Mouse (Mus musculus) layer of hippocampus, postnatal 36 days (tissue): ENCODE data around the gene Dusp23. TPM values are rescaled to one million over a fixed set of nuclear protein-coding genes. Genes with fewer than 3 reads are reported as not detected.

Experiments
- DNase-seq, 2 experiments: peaks; one replicate each; pipeline ENCODE4 v3.0.0; 2022
- total RNA-seq, 2 experiments: library from RNA; stranded (reverse); gene quantifications; 2 replicates each; pipeline ENCODE4 v1.2.3; 2021

The Dusp23 gene
- total RNA-seq: 1 to 10 TPM; 6.7 to 7.4 TPM

DNA sequence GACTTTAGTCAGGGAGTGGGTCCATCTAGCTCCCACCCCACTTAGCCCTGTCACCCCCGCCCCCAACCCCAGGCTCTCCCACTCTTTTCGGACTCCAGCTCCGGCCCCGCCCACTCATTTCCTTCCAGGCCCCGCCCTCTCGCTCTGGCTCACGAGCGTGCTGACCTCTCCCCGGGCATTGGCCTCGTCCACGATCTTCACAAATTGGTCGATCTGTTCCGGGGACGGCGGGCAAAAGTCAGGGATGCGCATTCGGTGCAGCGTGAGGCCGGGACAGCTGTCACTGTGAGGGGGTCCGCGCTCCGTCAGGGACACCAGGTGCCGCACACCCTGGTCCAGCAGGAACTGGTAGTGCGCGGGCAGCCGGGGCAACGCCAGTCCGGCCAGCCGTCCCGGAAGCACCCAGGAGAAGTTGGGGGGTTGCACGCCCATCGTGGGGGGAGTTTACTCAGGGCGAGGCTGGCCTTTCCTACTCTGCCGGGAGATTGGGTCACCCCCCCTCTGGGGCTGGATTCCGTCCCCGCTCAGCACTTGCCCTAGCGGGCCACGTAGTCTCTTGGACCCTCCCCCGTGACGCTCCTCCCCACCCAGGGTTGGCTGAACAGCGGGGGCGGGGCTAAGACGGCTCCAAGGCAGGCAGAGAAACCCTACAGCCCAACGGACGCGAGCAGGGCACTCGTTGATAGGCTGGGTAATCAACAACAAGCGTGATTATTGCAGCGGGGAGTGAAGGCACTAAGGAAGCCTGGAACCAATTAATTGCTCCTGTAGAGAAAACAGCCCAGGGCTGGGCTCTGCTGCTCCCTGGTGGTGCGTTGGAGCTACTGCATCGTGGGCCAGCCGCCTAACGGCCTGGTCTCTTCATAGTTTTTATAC is at the start of gene Dusp23:
Gene Dusp23 (minus strand): TSS at position 512 of the 876 bp plus-strand sequence.
- peak; percentile 93 to 94 for DNase-seq

DNA sequence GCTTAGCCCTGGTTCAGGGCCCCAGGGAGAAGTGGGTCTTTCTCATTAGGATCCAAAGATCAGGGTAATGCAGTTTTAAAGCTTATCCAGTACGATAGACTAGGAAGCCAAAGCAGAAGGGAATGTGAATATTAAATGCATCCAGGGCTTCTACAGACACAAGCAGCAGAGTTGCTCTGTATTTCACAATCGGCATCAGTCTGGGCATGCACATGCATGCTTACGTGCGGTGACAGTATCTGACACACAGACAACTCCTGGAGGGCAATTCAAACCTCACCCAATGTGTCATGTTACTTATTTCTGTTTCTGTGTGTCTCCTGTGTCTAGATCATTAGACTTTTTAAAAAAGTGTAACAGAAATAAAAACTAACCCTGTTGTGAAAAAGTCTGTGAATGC is 48.0 kb upstream of the Dusp23 start:
- no peak for DNase-seq

DNA sequence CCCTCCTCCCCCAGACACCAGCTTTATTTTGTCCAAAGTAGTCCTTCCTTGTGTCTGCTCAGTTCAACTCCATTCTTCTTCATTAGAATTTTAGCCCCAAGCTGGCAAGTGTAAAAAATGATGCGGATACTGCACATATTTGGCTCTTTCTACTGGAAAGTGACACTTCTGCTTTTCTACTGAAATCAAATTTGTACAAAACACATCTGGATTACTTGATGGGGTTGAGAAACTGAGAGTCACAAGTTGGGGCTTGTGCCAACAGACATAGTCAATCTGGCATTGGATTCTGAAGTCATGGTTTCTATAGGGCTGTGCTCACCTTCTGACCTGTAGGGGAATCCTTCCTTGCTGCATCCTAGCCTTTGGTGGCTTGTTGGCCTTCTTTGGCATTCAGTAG is 38.0 kb upstream of the Dusp23 start:
- DNase-seq: no peak

DNA sequence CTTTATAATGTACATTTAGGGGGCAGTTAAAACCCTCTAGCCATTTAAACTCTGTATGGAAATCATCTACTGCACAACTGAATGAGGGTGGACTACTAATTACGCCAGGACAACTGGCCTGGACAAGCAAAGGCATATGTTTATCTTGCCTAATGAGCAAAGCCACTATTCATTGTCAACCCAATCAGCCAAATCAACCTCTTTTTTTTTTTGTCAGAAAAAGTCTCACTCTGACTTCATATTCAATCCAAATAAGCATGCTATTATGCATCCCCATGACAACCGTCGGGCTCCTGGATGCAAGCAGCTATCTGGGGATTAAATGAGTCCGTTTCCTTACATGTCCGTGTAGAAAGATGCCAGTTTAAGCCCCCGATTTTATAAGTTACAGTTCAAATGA is 34.8 kb upstream of the Dusp23 start:
- DNase-seq: no peak

DNA sequence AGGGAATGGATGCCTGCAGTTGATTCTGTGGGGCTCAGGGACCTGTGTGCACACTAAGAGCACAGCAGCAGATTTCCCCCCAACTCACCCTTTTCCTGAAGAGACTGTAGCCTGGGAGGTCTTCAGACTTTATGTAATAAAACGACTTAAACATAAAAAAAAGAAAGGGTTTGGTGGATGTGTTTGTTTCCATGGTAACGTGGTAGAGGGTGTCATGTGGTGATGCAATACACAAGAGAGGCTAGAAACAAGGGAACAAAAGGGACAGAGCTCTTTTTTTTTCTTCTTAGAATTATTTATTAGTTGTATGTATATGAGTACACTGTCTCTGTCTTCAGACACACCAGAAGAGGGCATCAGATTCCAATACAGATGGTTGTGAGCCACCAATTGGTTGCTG is 32.7 kb upstream of the Dusp23 start:
- DNase-seq: no peak

DNA sequence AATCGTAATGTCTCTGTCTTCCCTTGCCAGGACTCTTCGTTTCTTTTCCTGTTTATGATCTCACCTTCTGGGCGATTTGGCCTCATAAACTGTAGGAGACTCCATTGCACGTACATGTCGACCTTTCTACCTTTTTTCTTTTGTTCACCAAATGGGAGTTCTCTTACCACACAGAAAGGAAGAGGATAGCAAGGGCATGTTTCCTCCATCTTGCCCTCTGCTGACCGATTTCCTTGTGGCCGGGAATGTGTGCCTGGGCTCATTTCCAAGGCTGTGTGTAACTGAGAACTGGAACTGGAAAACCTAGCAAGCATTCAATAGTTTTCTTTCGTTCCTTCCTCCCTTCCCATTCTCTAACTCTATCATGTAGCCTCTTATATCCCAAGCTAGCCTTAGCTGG is 26.9 kb upstream of the Dusp23 start:
- no peak for DNase-seq

DNA sequence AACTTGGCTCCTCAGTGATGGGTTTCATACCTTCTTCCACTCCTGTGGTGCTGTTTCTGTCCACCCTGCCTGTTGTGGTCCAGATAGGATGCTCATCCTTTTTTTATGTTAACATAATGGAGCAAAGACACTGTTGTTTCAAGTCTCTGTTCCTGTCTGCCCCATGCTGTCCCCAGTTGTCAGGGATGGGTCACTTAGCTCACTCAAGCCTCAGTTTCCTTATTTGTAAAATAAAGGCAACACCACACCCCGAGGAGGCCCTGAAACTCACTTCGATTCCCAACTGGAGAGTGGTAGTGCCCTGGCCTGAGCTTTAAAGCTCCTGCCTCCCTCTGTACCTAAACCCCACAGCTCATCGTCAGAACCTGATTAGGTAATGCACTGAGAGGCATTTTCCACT is 24.5 kb upstream of the Dusp23 start:
- DNase-seq: no peak

DNA sequence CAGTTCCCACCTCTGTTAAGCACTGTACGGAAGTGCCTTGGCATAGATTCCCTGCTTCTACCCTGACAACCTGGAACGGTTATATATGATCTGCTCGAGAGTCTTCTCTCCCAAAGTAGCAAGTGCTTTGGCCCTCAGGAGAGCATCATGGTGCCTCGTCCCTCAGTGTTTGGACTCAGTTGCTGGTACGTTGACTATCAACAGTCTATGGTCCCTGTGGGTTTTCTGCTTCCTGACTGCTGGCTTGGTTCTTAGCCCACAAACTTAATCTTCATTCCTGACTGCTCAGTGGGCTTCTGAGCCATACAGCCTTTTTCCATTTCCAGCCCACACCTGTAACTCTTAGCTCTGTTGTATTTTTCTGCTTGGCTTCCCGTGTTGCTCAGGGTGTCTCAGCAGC is 21.1 kb upstream of the Dusp23 start:
- no peak for DNase-seq

DNA sequence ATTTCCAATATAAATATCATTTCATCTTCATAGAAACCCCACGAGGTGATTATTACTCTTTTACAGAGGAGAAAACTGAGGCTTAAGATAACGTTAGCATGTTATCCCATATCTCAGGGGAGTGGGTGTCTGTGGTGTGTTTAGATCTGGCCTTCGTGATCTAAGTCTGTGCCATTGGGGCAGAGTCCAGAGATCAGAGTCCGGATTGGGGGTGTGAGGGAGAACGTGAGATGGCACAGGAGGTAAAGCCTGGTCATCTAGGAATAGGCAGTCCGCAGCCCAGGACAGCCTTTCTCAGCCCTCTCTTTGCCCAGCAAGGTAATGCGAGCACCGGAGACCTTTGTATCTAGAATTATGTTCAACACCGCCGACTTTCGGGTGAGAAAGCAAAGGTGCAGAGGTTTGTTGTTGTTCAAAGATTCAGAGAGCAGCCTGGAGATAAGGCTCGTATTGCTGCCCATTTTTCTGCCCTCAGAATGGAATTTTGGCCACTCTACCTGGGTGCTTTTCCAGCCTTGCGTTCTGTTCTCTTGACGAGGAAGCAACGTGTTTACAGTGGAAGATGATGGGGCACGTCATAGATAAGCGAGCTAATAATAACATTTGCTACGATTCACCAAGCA is 19.4 kb upstream of the Dusp23 start:
- no peak for DNase-seq

DNA sequence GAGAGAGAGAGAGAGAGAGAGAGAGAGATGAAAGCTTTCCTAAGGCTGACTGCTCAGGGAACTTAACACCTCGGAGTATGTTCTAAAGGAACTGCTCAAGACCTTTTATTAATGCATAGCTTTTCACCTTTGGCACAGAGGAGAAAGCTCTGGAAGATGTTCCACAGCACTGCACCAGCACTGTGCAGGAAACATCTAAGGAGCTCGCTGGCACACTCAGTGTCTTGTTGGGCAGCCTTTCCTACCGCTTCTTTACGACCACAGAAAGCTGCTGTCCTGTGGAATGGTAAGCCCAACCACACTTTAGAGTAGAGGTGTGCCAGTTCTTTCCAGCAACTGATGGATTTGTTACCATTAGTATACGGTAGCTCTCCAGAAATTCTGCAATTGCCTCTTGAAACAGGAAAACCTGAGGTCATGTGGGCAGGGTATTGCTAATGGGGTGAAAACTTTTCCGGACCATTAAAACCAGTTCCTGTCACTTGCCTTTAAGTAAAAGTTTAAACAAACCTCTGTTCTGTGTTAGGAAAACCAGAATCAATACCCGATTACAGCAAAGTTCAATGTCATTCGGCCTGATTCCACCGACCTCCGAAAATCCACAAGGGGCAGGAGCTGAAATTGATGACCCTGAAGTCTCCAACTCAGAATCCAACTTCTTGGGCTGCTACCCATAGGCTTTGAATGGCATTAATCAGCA is 18.7 kb upstream of the Dusp23 start:
- no peak for DNase-seq

DNA sequence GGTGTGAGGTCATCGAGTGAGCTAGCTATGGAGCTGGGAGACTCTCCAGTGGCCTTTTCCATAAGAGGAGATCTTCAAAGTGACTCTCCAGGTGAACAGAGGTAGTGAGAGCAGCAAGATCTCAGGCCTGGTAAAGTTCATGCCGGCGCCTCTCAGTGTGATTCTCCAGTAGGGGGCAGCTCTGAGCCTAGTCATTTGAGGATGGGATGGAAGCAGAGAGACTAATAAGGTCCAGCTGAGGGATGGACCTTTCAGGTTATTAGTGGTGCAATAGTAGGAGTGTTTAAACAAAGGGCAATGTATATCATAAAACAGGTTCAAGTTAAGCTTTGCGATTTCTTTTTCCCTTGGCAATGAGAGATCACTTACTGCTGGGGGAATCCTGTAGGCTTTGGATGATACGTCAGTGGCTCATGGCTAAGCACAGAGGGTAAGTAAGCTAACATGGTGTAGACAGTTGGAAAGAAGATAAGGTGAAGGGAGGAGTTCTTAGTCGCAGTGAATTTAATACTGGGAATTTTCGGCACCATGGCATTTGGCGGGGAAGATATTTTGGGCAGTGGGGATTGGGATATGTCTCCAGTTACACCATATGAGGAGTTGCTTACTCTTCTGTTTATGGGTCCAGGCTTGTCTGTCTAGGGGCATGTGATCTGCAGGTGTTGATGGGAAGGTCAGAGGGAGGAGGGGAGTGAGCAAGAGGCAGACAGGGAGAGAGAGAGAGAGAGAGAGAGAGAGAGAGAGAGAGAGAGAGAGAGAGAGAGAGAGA is 17.9 kb upstream of the Dusp23 start:
- no peak for DNase-seq

DNA sequence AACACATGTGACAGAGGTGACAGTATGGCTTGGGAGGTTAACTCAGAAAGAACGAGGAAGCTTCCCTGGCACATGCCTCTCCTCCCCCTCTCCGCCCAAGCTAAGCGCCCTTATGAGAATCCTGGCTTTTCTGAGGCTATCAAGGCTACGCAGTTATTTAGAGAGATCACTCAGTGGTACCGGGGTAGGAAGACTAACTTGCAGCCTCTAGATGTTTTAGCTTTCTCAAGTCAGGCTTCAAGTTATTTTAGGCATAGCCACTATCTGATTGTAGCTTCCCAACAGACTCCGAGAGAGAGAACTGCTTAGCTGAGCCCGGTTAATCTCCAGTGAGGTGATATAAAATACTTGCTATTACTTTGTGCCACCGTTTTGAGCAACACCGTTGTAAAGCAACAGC is 16.6 kb upstream of the Dusp23 start:
- no peak for DNase-seq

DNA sequence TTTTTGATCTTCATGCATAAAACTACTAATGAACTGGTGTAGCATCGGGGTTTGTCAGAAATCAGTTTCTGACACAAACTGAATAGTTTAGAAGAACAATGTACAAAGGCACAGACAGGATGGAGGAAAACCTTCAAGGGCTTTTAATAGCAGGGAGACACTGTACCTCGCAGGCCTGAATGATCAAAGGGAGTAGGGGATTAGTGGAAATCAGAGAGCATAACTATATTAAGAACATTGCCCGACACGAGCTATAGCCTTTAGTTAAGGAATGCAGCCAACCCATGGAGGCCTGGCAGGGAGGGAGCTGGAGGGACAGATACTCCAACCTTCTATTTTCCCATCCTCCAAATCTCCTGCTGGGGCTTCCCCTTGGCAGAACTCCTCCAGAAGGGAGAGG is 14.5 kb upstream of the Dusp23 start:
- DNase-seq: no peak

DNA sequence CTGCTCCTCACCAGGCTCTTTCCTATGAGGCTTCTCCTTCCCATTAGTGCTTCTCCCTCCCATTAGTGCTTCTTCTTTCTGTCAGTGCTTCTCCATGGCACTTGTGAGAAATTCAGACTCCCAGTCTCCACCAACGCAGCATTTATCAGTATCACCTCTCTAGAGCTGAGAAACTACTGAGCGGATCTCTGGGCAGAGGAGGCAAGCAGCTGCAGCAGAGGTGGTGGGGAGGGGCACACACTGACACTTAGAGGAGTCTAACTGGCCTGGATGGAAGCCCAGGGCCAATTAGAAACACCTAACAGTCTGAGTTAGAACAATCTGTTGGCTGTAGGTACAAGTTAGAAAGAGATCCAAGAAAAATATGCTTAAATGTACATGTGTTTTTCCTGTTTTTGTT is 6.0 kb upstream of the Dusp23 start:
- DNase-seq: no peak

DNA sequence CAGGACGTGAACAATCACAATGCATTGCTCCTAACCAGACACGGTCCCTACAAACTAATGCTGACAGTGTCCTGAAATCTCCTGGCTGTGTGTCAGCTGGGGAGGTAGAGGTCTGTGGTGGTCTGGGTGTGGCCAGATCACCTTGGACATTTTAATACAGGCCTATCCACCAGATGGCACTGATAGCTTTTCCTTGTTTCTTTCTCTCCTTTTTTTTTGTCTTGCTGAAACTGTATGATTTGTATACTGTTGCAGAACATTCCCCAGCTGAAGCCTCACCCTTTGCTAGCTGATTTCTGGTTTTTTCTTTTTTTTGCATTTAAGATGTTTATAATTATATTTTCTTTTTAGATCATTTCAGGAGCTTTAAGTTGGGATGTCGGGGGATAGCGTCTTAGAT is 5.0 kb upstream of the Dusp23 start:
- DNase-seq: no peak

DNA sequence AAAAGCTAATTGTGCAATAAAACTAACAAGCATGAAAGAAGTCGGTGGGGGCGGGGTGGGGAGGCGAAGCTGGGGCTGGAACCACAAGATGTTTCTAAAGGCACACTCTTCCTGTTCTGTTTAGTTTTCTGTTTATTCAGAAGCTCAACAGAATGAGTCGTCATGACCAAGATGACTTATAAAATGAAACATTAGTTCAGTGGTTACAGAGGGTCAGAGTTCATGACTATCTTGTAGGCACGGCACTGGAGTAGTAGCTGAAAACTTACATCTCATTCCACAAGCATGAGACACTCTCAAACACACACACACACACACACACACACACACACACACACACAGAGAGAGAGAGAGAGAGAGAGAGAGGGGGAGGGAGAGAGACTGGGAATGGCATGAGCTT is 3.5 kb upstream of the Dusp23 start:
- DNase-seq: no peak

DNA sequence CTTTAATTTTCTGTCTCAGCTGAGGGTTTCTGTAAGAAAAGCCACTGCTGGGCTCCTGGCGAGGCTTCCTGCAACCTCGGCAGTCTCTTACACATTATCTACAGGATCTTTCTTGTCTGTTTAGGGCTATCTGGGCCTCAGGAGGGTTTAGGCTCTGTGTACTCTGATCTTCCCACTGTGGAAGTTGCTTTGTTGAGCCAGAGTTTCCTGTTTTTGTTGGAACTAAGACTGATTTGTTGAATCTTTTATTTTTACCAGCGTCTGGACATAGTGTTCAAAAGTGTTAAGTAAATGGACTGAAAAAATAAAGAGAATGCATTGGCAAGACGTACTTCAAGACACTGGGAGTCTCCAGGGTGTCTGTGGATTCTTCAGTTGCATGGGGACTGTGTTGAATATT is 2.5 kb upstream of the Dusp23 start:
- DNase-seq: no peak

DNA sequence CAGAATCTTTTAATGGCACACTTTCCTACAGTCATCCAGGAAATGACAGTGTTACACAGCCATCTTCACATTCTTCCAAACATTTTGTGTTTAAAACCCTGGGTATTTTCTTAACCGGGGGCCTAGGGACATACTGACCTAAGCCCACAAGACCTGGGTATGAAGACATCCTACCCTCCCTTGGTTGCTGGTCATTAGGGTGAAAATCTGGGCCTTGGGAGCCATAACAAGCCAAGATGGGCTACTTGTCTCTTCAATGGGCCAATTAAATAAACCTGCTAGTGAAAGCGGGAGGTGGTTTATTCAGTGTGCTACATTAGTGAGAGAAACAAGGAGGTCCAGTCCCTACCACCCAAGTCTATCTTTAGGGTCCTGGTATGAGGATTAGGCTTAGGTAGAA is 1.4 kb upstream of the Dusp23 start:
- no peak for DNase-seq

DNA sequence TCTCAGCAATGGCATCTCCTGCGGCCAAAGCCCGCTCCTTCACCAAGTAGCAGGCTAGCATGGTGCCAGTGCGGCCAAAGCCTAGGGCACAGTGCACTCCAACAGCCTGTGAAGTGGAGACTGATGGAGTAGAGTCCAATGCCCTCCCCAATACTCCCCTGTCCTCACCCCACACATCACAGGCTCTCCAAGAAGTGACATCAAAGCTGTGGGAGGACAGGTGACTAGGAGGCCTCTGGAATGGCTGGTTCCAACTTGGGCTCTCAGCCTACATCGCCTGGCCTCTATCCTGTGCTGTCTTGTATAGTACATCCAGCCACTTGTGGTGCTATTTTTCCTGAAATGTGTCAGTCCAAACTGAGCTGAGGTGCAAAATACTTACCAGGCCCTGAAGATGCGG is 1.0 kb downstream of the Dusp23 start:
- DNase-seq: no peak

DNA sequence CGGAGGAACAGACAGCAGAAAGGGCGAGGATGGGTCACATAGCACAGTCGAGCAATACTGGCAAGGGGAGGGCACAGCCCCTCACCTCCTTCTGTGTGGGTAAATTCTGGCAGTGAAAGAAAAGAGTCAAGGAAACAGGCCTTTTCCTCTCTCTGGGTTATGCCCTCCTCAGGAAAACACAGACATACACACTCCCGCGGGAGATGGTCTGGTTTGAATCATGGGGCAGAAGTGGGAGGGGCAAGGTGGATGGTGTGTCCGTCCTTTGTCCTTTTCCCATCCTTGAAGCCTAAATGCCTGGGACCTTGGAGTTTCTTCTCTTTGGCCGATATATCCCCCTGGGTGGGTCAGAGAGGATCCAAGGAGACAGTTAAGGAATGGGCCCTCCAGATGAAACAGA is 2.9 kb downstream of the Dusp23 start:
- DNase-seq: no peak

DNA sequence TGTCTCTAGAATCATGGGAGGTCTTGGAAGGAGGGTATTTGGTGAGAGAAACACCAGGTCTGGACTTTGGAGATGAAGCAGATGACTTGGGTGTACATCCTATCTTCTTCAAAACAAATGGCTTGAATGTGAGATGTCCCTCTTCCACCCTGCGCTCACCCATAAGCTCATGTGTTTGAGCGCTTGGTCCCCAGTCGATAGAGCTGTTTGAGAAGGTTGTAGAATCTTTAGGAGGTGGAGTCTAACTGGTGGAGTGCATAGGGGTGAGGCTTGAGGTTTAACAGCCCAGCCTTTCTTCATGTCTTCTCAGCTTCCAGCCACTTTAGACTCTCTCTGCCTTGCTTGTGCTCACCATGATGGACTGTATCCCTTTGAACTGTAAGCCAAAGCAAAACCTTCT is 6.5 kb downstream of the Dusp23 start:
- DNase-seq: no peak

DNA sequence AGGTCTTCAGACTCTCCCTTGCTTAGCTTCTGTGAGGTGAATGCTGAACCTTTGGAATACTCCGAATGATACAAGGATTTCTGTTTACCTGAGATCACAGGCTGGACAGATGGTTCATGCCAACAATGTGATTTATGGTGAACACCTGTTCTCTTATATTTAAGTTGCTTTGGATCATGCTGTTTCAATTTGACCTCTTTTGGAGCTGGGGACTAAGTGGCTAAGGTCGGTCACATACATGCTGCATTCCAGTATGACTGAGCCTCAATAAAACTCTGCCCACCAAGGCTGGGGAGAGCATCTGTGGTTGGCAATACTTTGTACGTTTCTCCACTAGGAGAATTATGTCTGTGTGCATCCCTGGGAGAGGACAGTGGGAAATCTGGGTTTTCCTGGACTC is 8.7 kb downstream of the Dusp23 start:
- DNase-seq: no peak

DNA sequence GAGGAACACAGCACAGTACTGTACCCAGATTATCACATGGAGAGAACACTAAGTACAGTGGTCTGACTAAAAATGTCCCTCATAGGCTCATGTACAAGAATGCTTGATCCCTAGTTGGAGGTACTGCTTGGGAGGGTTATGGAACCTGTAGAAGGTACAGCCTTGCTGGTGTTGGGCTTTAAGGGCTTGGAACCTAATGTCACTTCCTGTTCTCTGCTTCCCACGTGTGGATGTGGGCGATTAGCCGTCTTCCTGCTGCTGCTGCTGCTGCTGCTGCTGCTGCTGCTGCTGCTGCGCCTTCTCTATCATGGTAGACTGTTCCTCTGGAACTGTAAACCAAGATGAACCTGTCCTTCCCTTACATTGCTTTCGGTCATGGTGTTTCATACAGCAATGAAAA is 9.2 kb downstream of the Dusp23 start:
- no peak for DNase-seq
